Mouse (Mus musculus): ENCODE results near the gene Vmn1r148. TPM values are rescaled to one million over a fixed set of nuclear protein-coding genes. Genes with fewer than 3 reads are reported as not detected.
"Not testable (repeated sequence)": the region's sequence is repeated elsewhere in the genome, so short reads cannot be mapped to it uniquely, and the experiment has no call there.

Vmn1r148 gene
- polyA plus RNA-seq (2015; fragmentation: Nextera tagmentation; extraction: Ambion mirVana): not detected in 2 replicates

DNA sequence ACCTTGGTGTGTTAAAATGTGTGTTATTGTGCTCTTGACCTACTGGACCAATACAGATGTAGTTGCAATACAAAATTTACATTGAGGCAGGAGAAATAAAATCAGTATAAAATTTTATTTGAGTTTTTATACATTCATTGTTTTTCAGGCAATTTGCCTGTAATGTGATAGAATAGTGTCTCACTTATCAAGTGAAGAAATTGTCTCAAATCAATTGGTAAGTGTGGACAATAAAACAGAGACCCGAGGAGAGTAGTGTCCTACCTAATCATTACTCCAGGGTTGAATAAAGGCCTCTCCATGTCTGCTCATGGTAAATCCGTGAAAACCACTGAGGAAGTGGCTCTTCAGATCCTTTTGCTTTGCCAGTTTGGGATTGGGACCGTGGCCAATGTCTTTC, at the start of gene Vmn1r148:
Gene Vmn1r148 (plus strand): TSS at position 301 of the 400 bp plus-strand sequence.
- H3K4me2 ChIP-seq; H3K27ac ChIP-seq; ATAC-seq (ENCODE audit: borderline replicate concordance, extremely low read depth, low FRiP score, low TSS enrichment); H3K9ac ChIP-seq; H3K4me1 ChIP-seq; H3K4me3 ChIP-seq; H3K36me3 ChIP-seq; H3K27me3 ChIP-seq; H3K9me3 ChIP-seq: not testable (repeated sequence)
- no CpG with 5 or more reads among the region's 3 CpGs for WGBS

GRCm38 (mm10) chr7:22370939-22371338, 42.4 kb upstream of the Vmn1r148 start, which contains the start of gene Gm8660:
TSS of gene Gm8660 (minus strand) at chr7:22371039.
- H3K4me3 ChIP-seq; H3K27ac ChIP-seq; H3K27me3 ChIP-seq; H3K36me3 ChIP-seq; H3K4me2 ChIP-seq; H3K4me1 ChIP-seq; H3K9ac ChIP-seq; ATAC-seq (ENCODE audit: borderline replicate concordance, extremely low read depth, low FRiP score, low TSS enrichment); H3K9me3 ChIP-seq: not testable (repeated sequence)
- WGBS: no CpG with 5 or more reads among the region's 1 CpGs

DNA sequence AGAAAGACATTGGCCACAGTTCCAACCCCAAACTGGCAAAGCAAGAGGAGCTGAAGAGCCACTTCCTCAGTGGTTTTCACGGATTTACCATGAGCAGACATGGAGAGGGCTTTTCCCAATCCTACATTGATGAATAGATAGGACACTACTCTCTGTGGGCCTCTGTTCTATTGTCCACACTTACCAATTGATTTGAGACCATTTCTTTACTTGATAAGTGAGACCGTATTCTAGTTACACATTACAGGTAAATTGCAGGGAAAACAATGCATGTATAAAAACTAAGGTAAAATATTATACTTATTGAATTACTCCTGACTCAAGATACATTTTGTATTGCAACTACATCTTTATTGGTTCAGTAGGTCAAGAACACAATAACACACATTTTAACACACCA, 24.7 kb downstream of the Vmn1r148 start, which contains the start of gene Vmn1r149:
Gene Vmn1r149 (minus strand): TSS at position 101 of the 400 bp plus-strand sequence.
- H3K9ac ChIP-seq; H3K27me3 ChIP-seq; H3K4me1 ChIP-seq; H3K4me2 ChIP-seq; H3K9me3 ChIP-seq; H3K27ac ChIP-seq; ATAC-seq (ENCODE audit: borderline replicate concordance, extremely low read depth, low FRiP score, low TSS enrichment); H3K4me3 ChIP-seq; H3K36me3 ChIP-seq: not testable (repeated sequence)
- no CpG with 5 or more reads among the region's 2 CpGs for WGBS

DNA sequence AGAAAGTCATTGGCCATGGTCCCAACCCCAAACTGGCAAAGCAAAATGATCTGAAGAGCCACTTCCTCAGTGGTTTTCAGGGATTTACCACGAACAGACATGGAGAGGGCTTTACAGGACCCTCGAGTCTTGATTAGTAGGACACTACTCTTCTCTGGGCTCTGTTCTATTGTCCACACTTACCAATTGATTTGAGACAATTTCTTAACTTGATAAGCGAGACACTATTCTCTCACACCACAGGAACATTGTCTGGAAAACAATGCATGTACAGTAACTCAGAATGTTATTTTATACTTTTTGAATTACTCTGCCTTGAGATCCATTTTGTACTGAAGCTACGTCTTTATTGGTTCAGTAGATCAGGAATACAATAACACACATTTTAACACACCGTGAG, 50.6 kb downstream of the Vmn1r148 start, which contains the start of gene Gm10665:
Gene Gm10665 (minus strand): TSS at position 101 of the 400 bp plus-strand sequence.
- H3K4me2 ChIP-seq; H3K9ac ChIP-seq; H3K9me3 ChIP-seq; ATAC-seq (ENCODE audit: borderline replicate concordance, extremely low read depth, low FRiP score, low TSS enrichment); H3K27me3 ChIP-seq; H3K4me1 ChIP-seq; H3K4me3 ChIP-seq; H3K27ac ChIP-seq; H3K36me3 ChIP-seq: not testable (repeated sequence)
- no CpG with 5 or more reads among the region's 5 CpGs for WGBS

Other genes with a start within 250 kb of the Vmn1r148 start
- gene Vmn1r142, start 249.5 kb upstream of the Vmn1r148 start, polyA plus RNA-seq (2015; fragmentation: Nextera tagmentation; extraction: Ambion mirVana): not detected in 2 replicates
- gene Vmn1r143, start 224.2 kb upstream of the Vmn1r148 start, polyA plus RNA-seq (2015; fragmentation: Nextera tagmentation; extraction: Ambion mirVana): not detected in 2 replicates
- not detected in 2 replicates for gene Gm8653, start 212.3 kb upstream of the Vmn1r148 start, polyA plus RNA-seq (2015; fragmentation: Nextera tagmentation; extraction: Ambion mirVana)
- gene Gm8453, start 184.1 kb upstream of the Vmn1r148 start, polyA plus RNA-seq (2015; fragmentation: Nextera tagmentation; extraction: Ambion mirVana): not detected in 2 replicates
- gene Gm4187, start 83.9 kb upstream of the Vmn1r148 start, polyA plus RNA-seq (2015; fragmentation: Nextera tagmentation; extraction: Ambion mirVana): not detected in 2 replicates
- gene Gm8660, start 42.5 kb upstream of the Vmn1r148 start, polyA plus RNA-seq (2015; fragmentation: Nextera tagmentation; extraction: Ambion mirVana): not detected in 2 replicates
- gene Vmn1r149, start 24.6 kb downstream of the Vmn1r148 start, polyA plus RNA-seq (2015; fragmentation: Nextera tagmentation; extraction: Ambion mirVana): not detected in 2 replicates
- gene Gm10665, start 50.5 kb downstream of the Vmn1r148 start, polyA plus RNA-seq (2015; fragmentation: Nextera tagmentation; extraction: Ambion mirVana): not detected in 2 replicates
- not detected in 2 replicates for gene Vmn1r151, start 86.1 kb downstream of the Vmn1r148 start, polyA plus RNA-seq (2015; fragmentation: Nextera tagmentation; extraction: Ambion mirVana)
- gene Vmn1r152, start 109.4 kb downstream of the Vmn1r148 start, polyA plus RNA-seq (2015; fragmentation: Nextera tagmentation; extraction: Ambion mirVana): not detected in 2 replicates
- not detected in 2 replicates for gene Gm8677, start 121.3 kb downstream of the Vmn1r148 start, polyA plus RNA-seq (2015; fragmentation: Nextera tagmentation; extraction: Ambion mirVana)
- gene Gm4201, start 151.8 kb downstream of the Vmn1r148 start, polyA plus RNA-seq (2015; fragmentation: Nextera tagmentation; extraction: Ambion mirVana): not detected in 2 replicates
- gene Gm4565, start 174.5 kb downstream of the Vmn1r148 start, polyA plus RNA-seq (2015; fragmentation: Nextera tagmentation; extraction: Ambion mirVana): not detected in 2 replicates
- not detected in 2 replicates for gene Vmn1r155, start 244.4 kb downstream of the Vmn1r148 start, polyA plus RNA-seq (2015; fragmentation: Nextera tagmentation; extraction: Ambion mirVana)